Mouse (Mus musculus) adipocyte (in vitro differentiated cells): ENCODE measurements around the gene Lmod3.
"Not testable (repeated sequence)": the region's sequence is repeated elsewhere in the genome, so short reads cannot be mapped to it uniquely, and the experiment has no call there.

Source experiments
- DNase-seq: peaks from one replicate; pipeline ENCODE4 v3.0.0-alpha.2; 2016; ENCODE audit warnings: low spot score

Lmod3 gene

GRCm38 (mm10) chr6:97276366-97276765, 23.8 kb upstream of the Lmod3 start:
- DNase-seq = no peak

GRCm38 (mm10) chr6:97275760-97276159, 23.2 kb upstream of the Lmod3 start:
- DNase-seq = no peak

- DNase-seq = no peak
Measured at GRCm38 (mm10) chr6:97273777-97274176, 21.2 kb upstream of the Lmod3 start.

GRCm38 (mm10) chr6:97273058-97273710, 20.6 kb upstream of the Lmod3 start:
- DNase-seq = no peak

GRCm38 (mm10) chr6:97272349-97272748, 19.8 kb upstream of the Lmod3 start:
- DNase-seq = no peak

- no peak for DNase-seq
Measured at GRCm38 (mm10) chr6:97269596-97269995, 17.0 kb upstream of the Lmod3 start.

- no peak for DNase-seq
Measured at GRCm38 (mm10) chr6:97267132-97267531, 14.6 kb upstream of the Lmod3 start.

- no peak for DNase-seq
Measured at GRCm38 (mm10) chr6:97266661-97267060, 14.1 kb upstream of the Lmod3 start.

- DNase-seq = no peak
Measured at GRCm38 (mm10) chr6:97265705-97266104, 13.1 kb upstream of the Lmod3 start.

- DNase-seq = no peak
Measured at GRCm38 (mm10) chr6:97265240-97265639, 12.7 kb upstream of the Lmod3 start.

- DNase-seq = not testable (repeated sequence)
Measured at GRCm38 (mm10) chr6:97263750-97264149, 11.2 kb upstream of the Lmod3 start.

GRCm38 (mm10) chr6:97262229-97262628, 9.7 kb upstream of the Lmod3 start:
- DNase-seq = no peak

- not testable (repeated sequence) for DNase-seq
Measured at GRCm38 (mm10) chr6:97259926-97260325, 7.4 kb upstream of the Lmod3 start.

GRCm38 (mm10) chr6:97258489-97258888, 5.9 kb upstream of the Lmod3 start:
- DNase-seq = peak; percentile 28

- peak; percentile 58 for DNase-seq
Measured at GRCm38 (mm10) chr6:97252086-97252485, 473 bp downstream of the Lmod3 start.

- peak; percentile 82 for DNase-seq
Measured at GRCm38 (mm10) chr6:97250966-97251365, 1.6 kb downstream of the Lmod3 start.

- no peak for DNase-seq
Measured at GRCm38 (mm10) chr6:97245200-97245599, 7.4 kb downstream of the Lmod3 start.

GRCm38 (mm10) chr6:97242522-97242921, 10.0 kb downstream of the Lmod3 start:
- no peak for DNase-seq

GRCm38 (mm10) chr6:97240092-97240491, 12.5 kb downstream of the Lmod3 start:
- no peak for DNase-seq

- no peak for DNase-seq
Measured at GRCm38 (mm10) chr6:97239360-97239759, 13.2 kb downstream of the Lmod3 start.

GRCm38 (mm10) chr6:97236088-97236487, 16.5 kb downstream of the Lmod3 start:
- DNase-seq = no peak

- DNase-seq = no peak
Measured at GRCm38 (mm10) chr6:97234911-97235668, 17.5 kb downstream of the Lmod3 start.

- DNase-seq = no peak
Measured at GRCm38 (mm10) chr6:97227067-97227847, 25.3 kb downstream of the Lmod3 start.
